Mouse (Mus musculus): ENCODE results near the gene Gm17018.

DNA sequence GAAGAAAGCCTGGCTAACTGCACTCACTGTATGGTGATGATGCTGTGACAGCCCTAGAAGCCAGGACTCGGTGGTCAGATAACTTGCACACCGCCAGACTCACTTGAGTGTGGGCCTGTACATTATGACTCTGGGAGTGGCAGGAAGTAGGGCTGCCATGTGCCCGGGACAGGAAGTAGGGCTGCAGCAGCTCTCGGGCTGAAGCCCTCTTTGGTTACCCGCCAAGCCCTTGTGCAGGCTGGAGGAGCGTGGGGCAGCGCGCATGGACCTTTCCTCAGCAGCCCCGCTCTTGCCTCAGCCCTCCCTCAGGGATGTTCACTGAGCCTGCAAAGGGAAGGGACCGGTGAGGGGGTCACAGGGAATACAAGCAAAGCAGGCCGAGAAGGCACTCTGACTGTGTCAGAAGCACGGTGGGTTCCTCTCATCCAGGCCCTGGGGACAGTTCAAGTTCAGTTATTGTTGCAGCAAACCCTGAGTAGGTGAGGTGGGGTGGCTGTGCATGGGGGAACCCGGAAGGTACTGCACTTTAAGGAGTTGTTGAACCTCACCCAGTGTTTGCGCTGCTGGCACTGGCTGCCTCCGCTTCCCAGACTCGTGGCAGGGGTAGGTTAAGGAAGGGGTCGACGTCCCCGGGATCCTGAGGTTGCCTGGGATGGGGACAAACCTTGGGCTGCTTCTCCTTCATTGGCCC lies 14.7 kb downstream of the Gm17018 start:
- TF ChIP-seq CTCF (IDR thresholded peaks at IDR 0.05; ENCODE audit: low read depth) (no peak), EP300 (IDR thresholded peaks at IDR 0.05; ENCODE audit: low read depth) (no peak)
